Mouse (Mus musculus) c-Kit-positive CD71-negative TER-119-negative erythroid progenitor cells, embryonic 14.5 days (primary cell): Measurements from ENCODE around the gene Hist1h2bq.
"Not testable (repeated sequence)": the region's sequence is repeated elsewhere in the genome, so short reads cannot be mapped to it uniquely, and the experiment has no call there.

ENCODE experiments used
- DNase-seq: peaks from one replicate; pipeline ENCODE4 v3.0.0-alpha.2; 2013; ENCODE audit warnings: low read depth

The Hist1h2bq gene

DNA sequence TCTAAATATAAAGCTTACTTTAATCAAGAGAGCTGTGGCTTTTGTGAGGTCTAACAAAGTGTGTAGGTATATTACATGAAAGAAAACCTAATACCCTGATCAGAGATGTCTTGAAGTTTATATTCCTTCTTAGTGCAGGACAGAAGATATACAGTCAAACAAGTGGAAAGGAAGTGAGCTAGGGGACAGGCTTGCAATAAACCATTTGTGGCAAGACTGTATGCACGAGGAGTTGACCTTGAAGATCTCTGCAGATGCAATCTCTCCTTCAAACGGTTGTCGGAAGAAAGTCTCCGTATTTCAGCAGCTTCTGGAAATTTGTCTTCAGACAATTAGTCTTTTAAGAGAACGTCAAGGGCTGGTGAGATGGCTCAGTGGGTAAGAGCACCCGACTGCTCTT is 20.1 kb downstream of the Hist1h2bq start:
- no peak for DNase-seq

DNA sequence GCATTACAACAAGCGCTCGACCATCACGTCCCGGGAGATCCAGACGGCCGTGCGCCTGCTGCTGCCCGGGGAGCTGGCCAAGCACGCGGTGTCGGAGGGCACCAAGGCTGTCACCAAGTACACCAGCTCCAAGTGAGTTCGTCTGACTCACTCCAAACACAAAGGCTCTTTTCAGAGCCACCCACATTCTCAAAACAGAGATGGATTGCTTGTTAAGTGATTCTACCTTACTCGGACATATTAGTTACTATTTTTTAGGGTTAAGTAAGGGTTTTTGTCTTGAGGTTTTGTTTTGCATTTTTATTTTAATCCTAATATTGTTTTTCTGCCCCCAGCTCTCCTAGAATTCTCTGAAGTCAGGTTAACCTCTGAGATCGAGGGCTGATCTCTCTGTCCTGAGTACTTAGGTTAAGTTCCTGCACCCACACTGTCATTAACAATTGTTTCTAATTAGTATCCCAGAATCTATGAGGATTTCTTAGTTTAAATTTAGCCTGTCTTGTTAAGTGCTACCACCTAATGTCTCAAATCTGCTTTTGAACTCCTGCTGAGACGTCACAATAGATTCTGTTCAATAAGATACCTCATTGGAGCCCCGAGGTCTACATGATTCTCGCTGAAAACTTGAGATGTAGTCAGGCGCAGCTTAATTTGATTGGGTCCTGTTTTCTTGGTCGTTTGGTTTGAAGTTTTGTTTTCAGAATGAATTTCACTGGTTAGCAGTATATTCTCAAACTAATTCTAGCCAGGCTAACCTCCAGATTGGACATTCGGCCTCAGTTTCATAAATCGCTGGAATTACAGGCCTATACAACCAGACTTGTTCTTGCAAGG is 22.0 kb downstream of the Hist1h2bq start:
- DNase-seq: no peak

DNA sequence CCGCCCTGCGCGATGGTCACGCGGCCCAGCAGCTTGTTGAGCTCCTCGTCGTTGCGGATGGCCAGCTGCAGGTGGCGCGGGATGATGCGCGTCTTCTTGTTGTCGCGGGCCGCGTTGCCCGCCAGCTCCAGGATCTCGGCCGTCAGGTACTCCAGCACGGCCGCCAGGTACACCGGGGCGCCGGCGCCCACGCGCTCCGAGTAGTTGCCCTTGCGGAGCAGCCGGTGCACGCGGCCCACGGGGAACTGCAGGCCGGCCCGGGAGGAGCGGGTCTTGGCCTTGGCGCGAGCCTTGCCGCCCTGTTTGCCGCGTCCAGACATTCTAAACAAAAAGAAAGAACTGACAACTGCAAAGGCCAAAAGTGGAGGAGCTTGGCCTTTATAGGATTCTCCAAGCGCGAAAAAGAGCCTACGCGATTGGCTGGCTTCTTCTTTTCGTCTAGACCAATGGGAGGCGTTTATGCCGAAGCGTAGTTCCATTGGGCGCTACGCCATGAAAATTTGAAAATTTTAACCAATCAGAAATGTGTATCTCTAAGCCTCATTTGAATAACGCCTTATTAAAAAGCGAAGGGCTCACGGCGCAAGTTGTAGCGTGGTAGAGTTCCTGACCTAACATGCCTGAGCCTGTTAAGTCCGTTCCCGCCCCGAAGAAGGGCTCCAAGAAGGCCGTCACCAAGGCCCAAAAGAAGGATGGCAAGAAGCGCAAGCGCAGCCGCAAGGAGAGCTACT is 22.9 kb downstream of the Hist1h2bq start, which contains the start of the genes Hist1h2an and Hist1h2bp:
Gene Hist1h2an (minus strand): TSS at position 320 of the 731 bp plus-strand sequence.
Gene Hist1h2bp (plus strand): TSS at position 563 of the 731 bp plus-strand sequence.
- peak; percentile 93 for DNase-seq

DNA sequence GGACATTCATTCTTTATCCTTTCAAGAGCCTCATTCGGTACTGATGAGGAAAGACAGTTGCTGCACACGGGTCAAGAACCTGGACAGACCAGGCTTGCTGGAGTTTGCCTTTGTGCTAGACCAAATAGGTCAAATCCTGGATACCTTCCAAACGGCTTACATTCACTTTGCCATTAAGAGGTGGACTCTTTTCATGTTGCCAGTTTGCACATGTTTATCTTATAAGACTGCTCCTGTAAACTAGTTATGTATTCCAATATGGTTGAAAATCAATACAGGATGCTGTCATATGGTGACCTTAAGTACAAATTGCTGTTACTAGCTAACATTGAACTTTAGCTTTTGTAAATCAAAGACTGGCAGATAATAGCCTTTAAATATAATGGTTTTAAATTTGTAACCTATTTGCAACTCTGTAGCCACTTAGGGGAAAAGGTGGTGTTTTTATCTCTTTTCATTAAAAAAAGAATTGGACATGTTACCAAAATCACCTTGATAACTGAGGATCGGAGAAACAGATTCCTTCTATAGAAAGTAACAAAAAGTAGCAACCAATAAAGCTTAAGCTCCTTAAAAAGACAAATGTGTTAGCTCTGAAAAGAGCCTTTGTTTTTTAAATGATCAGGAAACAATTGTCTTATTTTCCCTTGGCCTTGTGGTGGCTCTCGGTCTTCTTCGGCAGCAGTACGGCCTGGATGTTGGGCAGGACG is 23.7 kb downstream of the Hist1h2bq start:
- no peak for DNase-seq

DNA sequence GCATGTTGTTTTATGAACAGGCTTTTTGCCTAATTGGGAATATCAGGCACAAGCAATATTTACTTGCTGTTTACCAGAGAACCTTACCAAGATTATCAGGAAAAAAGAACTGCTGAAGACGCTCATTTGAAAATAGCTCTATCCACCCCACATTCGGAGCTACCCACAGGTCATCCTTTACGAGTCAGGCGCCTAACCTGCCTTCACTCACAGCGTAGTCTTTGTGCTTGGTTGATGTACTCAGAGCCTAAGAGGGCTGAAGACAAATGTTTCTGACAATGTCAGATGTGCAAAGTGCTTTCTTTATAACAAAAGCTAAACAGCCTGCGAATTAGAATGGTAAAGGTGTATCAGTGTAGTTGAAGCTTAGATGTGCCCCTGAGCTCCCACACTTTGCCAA is 25.7 kb downstream of the Hist1h2bq start:
- no peak for DNase-seq

DNA sequence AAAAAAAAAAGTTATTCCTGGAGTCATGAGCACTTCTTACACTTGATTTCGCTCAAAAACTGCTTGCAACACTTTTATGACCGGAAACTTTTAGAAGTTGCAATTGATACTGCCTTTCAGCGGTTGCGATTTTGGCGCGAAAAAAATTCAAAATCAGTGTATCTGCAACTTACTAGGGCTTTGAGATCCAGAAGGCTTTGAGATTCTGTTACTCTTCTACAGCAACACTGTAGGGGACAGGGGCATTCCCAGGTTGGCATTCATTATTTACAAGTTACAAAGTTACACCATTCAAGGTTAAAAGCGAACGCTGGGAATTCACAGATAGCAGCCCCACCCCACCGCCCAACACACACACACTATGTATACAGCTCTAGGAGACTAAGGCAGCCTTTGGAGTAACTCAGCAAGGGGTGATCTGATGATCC is 26.2 kb downstream of the Hist1h2bq start:
- no peak for DNase-seq

DNA sequence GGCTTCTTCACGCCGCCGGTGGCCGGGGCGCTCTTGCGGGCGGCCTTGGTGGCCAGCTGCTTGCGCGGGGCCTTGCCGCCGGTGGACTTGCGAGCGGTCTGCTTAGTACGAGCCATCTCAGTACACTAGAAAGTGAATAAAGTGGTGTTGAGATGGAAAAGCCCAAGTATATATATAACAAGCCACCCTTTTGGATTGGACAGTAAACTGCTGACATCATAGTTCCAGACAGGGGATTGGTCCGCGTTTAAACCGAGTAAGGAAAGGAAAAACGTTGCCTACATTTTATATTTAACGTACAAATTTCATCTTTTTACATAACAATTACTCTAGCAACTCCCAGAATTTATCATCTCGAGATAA is 26.8 kb downstream of the Hist1h2bq start, which contains the start of gene Hist1h3i:
Gene Hist1h3i (minus strand): TSS at position 116 of the 363 bp plus-strand sequence.
- DNase-seq: peak; percentile 83

DNA sequence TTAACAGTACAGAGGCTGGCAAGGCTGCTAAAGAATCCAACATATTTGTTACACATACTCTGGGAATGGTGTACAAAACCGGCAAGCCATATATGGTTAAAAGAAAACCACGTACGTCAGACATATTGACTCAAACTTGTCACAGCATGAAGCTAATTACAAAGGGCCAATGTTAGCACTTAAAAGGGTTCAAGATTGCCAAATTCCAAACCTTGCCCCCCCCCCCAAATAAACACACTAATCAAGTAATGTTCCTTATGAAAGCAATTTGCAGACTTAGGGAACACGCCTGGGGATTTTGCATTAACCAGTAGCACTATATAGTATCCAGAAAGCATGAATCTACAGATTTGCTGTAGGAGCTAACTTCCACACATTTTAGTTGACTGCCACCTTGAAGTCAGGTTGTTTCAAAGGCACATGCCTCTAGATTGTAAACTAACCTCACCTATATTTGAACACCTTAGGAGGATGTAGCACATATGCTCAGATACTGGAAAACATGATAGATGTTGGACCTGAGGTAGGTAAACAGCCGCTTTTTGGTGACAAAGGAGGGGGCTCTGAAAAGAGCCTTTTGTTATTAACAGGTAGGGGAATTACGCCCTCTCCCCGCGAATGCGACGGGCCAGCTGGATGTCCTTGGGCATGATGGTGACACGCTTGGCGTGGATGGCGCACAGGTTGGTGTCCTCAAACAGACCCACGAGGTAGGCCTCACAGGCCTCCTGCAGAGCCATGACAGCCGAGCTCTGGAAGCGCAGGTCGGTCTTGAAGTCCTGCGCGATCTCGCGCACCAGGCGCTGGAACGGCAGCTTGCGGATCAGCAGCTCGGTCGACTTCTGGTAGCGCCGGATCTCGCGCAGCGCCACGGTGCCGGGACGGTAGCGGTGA is 27.4 kb downstream of the Hist1h2bq start:
- DNase-seq: not testable (repeated sequence)

DNA sequence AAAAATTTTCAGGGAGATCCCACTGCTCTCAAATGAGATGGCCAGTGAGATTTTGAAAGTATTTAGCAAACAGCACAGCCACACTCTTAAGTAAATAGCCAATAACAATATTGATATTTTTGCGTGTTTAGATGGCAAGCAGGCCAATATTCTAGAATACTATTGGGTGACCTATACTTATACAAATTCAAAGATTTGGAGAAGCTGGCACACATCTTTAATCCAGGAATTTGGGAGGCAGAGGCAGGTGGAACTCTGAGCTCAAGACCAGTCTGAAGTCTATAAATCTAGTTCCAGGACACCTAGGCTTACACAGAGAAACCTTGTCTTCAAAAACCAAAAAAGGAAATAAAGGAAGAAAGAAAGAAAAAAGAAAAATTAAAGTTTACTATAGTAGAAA is 28.4 kb downstream of the Hist1h2bq start:
- DNase-seq: no peak

DNA sequence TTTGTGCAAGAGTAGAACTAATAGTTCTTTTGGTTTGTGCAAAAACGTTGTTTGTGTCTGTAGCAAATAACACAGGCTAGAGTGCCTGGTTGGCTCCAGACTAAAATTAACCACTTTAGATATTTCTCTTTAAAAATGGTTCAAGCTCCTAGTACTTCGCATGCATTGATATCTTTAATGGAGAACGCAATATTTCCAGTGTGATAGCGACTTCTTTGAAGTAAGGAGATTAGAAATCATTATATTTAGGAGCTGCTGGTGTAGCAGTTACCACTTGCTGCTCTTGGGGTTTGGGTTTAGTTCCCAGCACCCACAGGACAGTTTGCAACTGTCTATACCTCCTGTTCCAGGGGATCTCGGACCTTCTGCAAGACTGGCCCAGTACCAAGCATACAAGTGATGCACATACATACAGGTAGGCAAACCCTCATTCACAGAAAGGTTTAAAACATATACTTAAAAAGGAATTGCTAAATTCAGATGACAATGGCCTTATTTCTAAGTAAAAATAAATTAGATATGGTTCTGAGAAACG is 28.9 kb downstream of the Hist1h2bq start:
- no peak for DNase-seq

DNA sequence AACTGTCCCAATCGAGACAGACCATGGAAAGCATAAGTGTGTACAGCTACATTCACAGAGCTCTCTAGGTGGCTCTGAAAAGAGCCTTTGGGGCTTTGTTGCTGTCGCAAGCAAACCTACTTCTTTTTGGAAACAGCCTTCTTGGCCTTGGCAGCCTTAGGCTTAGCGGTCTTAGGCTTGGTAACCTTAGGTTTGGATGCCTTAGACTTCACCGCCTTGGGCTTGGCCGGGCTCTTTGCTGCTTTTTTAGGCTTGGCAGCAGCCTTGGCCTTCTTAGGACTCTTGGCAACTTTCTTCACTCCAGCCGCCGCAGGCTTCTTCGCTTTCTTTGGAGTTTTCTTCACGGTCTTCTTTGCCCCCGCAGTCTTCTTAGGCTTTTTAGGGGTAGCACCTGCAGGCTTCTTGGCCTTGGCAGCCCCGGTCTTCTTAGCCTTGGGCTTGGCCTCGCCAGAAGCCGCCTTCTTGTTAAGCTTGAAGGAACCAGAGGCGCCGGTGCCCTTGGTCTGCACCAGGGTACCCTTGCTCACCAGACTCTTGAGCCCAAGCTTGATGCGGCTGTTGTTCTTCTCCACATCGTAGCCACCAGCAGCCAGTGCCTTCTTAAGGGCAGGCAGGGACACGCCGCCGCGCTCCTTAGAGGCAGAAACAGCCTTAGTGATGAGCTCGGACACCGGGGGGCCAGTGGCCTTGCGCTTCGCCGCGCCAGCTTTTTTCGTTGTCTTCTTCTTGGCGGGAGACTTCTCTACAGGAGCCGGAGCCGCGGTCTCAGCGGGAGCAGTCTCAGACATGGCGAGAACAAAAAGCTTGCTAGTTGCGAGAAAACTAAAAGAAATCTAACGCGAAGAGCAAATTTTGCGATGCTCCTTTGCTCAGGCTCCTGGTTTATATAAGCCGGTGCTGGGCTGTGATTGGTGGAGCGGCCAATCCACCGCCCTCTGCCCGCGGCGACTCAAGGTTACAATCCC is 29.9 kb downstream of the Hist1h2bq start, which contains the start of gene Hist1h1b:
Gene Hist1h1b (minus strand): TSS at position 859 of the 965 bp plus-strand sequence.
- DNase-seq: peak; percentile 65

DNA sequence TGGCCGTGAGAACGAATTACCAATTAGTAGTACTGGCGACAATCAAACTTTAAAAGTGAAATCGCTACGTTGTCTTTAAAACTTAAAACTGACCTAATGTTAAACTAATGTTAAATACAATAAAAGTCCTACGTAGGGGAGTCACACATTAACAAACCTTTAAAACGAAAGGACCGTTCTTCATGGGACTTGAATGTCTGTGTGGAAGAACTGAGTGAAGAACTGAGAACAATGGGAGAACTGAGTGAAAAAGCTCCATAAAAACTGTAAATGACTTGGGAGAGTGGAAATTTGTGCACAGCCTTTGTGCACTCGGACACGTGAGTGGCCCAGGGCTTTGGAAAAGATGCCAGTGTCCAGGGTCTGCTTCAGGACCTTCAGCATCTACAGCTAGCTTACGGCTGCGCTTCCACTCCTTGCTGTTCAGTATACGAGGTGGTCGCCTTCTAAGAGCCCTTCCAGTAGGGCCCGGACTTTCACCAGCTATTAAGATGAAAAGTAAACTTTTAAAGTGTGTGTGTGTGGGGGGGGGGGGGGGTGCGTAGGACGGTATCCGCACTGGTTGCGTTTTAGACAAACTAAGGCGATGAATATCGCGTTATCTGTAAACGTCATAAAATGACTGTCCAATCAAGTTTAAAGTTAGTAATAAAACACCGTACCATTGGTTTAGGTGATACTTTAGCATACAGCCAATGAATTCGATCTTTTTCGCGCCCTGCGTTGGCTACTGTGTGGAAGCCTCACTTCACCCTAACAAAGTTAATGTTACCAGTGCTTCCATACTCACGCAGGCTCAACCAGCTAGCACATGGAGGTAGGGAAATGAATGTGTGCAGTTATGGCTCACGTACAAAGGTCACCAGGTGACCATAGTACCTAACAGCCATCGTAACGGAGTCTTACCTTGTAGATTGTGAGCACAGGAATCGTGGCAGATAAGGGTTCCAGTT is 30.9 kb downstream of the Hist1h2bq start:
- peak; percentile 65 for DNase-seq
